Mouse (Mus musculus) Patski (cell line): ENCODE measurements around the gene Wfikkn2. TPM values are rescaled to one million over a fixed set of nuclear protein-coding genes. Genes with fewer than 3 reads are reported as not detected.
A peak's percentile ranks its signal among the peaks of the same experiment; 100 is the strongest.

ENCODE experiments used
- ATAC-seq: fragments of 100-300 bp; one replicate; pipeline ENCODE4 v1.8.0; 2021
- CTCF ChIA-PET: fragments of 350-600 bp; sonication (Branson Sonifier 250); formaldehyde crosslinking; loops from one replicate; lab custom pipeline; 2022; ENCODE audit warnings: inconsistent platforms; lab: Charles Lee
- POLR2A ChIA-PET: fragments of 350-600 bp; sonication (Branson Sonifier 250); formaldehyde crosslinking; loops from one replicate; lab custom pipeline; 2022; ENCODE audit warnings: antibody characterized with exemption, inconsistent platforms; lab: Charles Lee
- DNase-seq: peaks from one replicate; pipeline ENCODE4 v3.0.0-alpha.2; 2011; ENCODE audit warnings: low read depth, low spot score
- H3K27me3 ChIP-seq: fragments of 371-371 bp; one replicate; pipeline ENCODE4 v1.5.1; 2021
- CTCF ChIP-seq: fragments of 100-300 bp; IDR thresholded peaks from one replicate; pipeline ENCODE4 v1.5.1; 2021
- in situ Hi-C: fragments of 300-500 bp; cut with MboI; formaldehyde crosslinking; loops from 3 replicates; pipeline ENCODE4 v1.11.1; 2018; ENCODE audit warnings: low pct_unique_long_range_greater_than_20kb, mixed read lengths
- polyA plus RNA-seq: library from polyadenylated mRNA; unstranded; gene quantifications from one replicate; pipeline ENCODE4 v1.2.3, GENCODE M21; 2021

Gene Wfikkn2
- polyA plus RNA-seq, 1 experiment from 2014 or later, result 0.08 TPM

- ChIA-PET POLR2A (interaction anchor here (0.6 to 5.8 kb wide), 6 partner anchors 9 to 116 kb away, joined by 4 to 37 read pairs (median 6); partner anchors contain the start of genes Ankrd40 and Gm21885), CTCF (interaction anchor here (0.7 to 3.9 kb wide), 5 partner anchors 13 to 93 kb away, joined by 3 to 19 read pairs (median 5); no protein-coding TSS in a partner anchor)
- DNase-seq, result no peak
- in situ Hi-C loops, result no loop called here
- no peak for TF ChIP-seq CTCF
- ATAC-seq, result no peak
- H3K27me3 ChIP-seq, result no peaks in the 10 kb centered on the region
These were observed 33.3 kb downstream of the Wfikkn2 start for GRCm38 (mm10) chr11:94212489-94212836.

GRCm38 (mm10) chr11:94211651-94212488 is 33.9 kb downstream of the Wfikkn2 start:
- ChIA-PET POLR2A (interaction anchor here (0.6 to 5.8 kb wide), 9 partner anchors 9 to 116 kb away, joined by 3 to 37 read pairs (median 5); partner anchors contain the start of gene Ankrd40), CTCF (interaction anchor here (0.7 to 3.9 kb wide), 8 partner anchors 14 to 92 kb away, joined by 3 to 19 read pairs (median 4); no protein-coding TSS in a partner anchor)
- DNase-seq (no peak), ATAC-seq (peak; percentile 31)
- H3K27me3 ChIP-seq, result no peaks in the 10 kb centered on the region
- in situ Hi-C loops, result no loop called here
- TF ChIP-seq CTCF, result no peak

- DNase-seq (peak; percentile 94), ATAC-seq (peak; percentile 94)
- H3K27me3 ChIP-seq, result no peaks in the 10 kb centered on the region
- in situ Hi-C loops, result no loop called here
- TF ChIP-seq CTCF, result peak; percentile 61
- ChIA-PET POLR2A (interaction anchor here (0.8 to 5.8 kb wide), 9 partner anchors 9 to 117 kb away, joined by 3 to 37 read pairs (median 5); partner anchors contain the start of gene Ankrd40), CTCF (interaction anchor here (1.0 to 3.9 kb wide), 5 partner anchors 15 to 78 kb away, joined by 3 to 19 read pairs (median 6); no protein-coding TSS in a partner anchor)
These were observed 34.6 kb downstream of the Wfikkn2 start, which contains the start of gene Tob1 for GRCm38 (mm10) chr11:94211124-94211603. Gene Tob1 (plus strand): TSS chr11:94211454.

- ChIA-PET POLR2A (interaction anchor here (0.6 to 5.8 kb wide), 8 partner anchors 16 to 252 kb away, joined by 3 to 37 read pairs (median 5); partner anchors contain the start of gene Ankrd40), CTCF (interaction anchor here (1.3 to 3.9 kb wide), 3 partner anchors 15 to 78 kb away, joined by 6 to 19 read pairs (median 13); no protein-coding TSS in a partner anchor)
- H3K27me3 ChIP-seq, result no peaks in the 10 kb centered on the region
- in situ Hi-C loops, result no loop called here
- DNase-seq, result peak; percentile 81
- peak; percentile 68 for ATAC-seq
- TF ChIP-seq CTCF, result no peak
These were observed 35.4 kb downstream of the Wfikkn2 start for GRCm38 (mm10) chr11:94210191-94211086.

- no peak for TF ChIP-seq CTCF
- no peaks in the 10 kb centered on the region for H3K27me3 ChIP-seq
- ATAC-seq (no peak), DNase-seq (no peak)
- ChIA-PET CTCF (no interaction called here), POLR2A (interaction anchor here (0.6 to 1.6 kb wide), 2 partner anchors 40 to 251 kb away, joined by 3 to 5 read pairs; no protein-coding TSS in a partner anchor)
- in situ Hi-C loops, result no loop called here
These were observed 36.1 kb downstream of the Wfikkn2 start for GRCm38 (mm10) chr11:94209695-94210131.

- TF ChIP-seq CTCF, result no peak
- ChIA-PET CTCF (interaction anchor here (1.3 kb wide), 1 partner anchor 76 kb away, joined by 8 read pairs; no protein-coding TSS in a partner anchor), POLR2A (no interaction called here)
- in situ Hi-C loops, result no loop called here
- ATAC-seq (no peak), DNase-seq (no peak)
- no peaks in the 10 kb centered on the region for H3K27me3 ChIP-seq
These were observed 36.8 kb downstream of the Wfikkn2 start for GRCm38 (mm10) chr11:94208811-94209675.

- ATAC-seq (no peak), DNase-seq (no peak)
- TF ChIP-seq CTCF, result no peak
- ChIA-PET CTCF (interaction anchor here (1.8 kb wide), 1 partner anchor 73 kb away, joined by 8 read pairs; no protein-coding TSS in a partner anchor), POLR2A (no interaction called here)
- in situ Hi-C loops, result no loop called here
- H3K27me3 ChIP-seq, result no peaks in the 10 kb centered on the region
These were observed 39.2 kb downstream of the Wfikkn2 start for GRCm38 (mm10) chr11:94206398-94207114.

- H3K27me3 ChIP-seq, result no peaks in the 10 kb centered on the region
- TF ChIP-seq CTCF, result no peak
- ATAC-seq (no peak), DNase-seq (no peak)
- in situ Hi-C loops, result no loop called here
- ChIA-PET CTCF (no interaction called here), POLR2A (no interaction called here)
These were observed 42.7 kb downstream of the Wfikkn2 start for GRCm38 (mm10) chr11:94203066-94203465.
